Mouse (Mus musculus): ENCODE results near the gene Gm37419.
A peak's percentile ranks its signal among the peaks of the same experiment; 100 is the strongest.

DNA sequence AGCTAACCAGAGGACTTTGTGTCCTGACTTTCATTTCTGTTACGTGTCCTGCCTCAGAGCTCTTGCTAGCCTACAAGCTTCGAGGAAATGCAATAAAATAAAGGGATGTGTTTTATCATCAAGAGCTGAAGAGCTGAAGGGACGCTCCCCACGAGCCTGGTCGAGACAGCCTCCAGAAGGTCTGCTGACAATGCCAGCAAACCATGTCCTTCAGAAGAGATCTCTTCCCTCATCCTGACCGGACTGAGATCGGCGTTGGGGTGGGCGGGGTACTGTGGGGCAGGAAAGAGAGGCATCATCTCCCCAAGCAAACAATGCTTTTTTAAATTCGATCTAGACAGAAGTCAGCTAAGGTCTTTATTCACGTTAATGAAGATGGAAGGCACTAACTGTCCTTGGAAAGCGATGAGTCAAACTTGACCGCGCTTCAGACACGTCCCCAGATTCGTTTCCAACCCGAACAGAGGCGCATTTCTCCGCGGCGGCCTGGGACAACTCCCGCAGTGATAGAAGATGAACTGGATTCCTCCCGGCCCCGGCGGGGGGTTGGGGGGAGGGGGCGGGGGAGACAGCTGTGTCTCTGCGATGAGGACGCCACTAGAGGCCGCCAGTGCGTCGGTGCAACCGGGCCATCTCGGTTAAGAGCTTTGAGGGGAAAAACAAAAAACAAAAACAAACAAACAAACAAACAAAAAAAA, 5.2 kb upstream of the Gm37419 start:
- TF ChIP-seq EP300 (IDR thresholded peaks at IDR 0.05; ENCODE audit: low read depth), result no peak
- TF ChIP-seq CTCF (IDR thresholded peaks at IDR 0.05; ENCODE audit: low read depth), result peak; percentile 43

Data from liver, embryonic 14.5 days (tissue).